Mouse (Mus musculus) erythroblast, embryonic 14.5 days (primary cell): ENCODE data around the gene Arhgap15.

Experiments
- GATA1 ChIP-seq: IDR thresholded peaks from 2 replicates; pipeline ENCODE4 v1.6.1; 2012; ENCODE audit warnings: low read length, inconsistent platforms, mixed read lengths
- TAL1 ChIP-seq: IDR thresholded peaks from 3 replicates; pipeline ENCODE4 v1.6.1; 2012; ENCODE audit warnings: low read length, inconsistent platforms, mixed read lengths

GRCm38 (mm10) chr2:43805960-43806744, 57.5 kb downstream of the Arhgap15 start:
- TF ChIP-seq GATA1 = no peak
- TF ChIP-seq TAL1 = no peak
